Mouse (Mus musculus) spleen, postnatal 14 days (tissue): ENCODE results near the gene Hddc3.
A peak's percentile ranks its signal among the peaks of the same experiment; 100 is the strongest.
"Not testable (repeated sequence)": the region's sequence is repeated elsewhere in the genome, so short reads cannot be mapped to it uniquely, and the experiment has no call there.

Experiments
- DNase-seq, 2 experiments: peaks; one replicate each; pipeline ENCODE4 v3.0.0; 2021 to 2022; ENCODE audit warnings: low spot score in 2 of 2

Gene Hddc3

DNA sequence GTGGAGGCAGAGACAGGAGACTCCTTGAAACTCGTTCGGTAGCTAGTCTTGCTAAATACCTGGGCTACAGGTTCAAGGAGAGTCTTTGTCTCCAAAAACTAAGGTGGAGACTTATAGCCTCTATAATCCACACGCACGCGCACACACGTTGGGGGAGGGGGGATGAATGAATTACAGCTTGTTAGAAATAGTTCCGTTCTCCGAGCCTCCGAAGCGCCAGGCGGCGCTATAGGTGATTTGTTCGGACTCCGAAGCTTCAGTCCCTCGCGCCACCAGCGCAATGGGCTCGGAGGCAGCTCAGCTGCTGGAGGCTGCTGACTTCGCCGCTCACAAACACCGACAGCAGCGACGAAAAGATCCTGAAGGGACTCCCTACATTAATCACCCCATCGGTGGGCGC is at the start of gene Hddc3:
TSS of gene Hddc3 (plus strand) at position 247 of the 400 bp plus-strand sequence.
- peak; percentile 87 to 95 for DNase-seq

DNA sequence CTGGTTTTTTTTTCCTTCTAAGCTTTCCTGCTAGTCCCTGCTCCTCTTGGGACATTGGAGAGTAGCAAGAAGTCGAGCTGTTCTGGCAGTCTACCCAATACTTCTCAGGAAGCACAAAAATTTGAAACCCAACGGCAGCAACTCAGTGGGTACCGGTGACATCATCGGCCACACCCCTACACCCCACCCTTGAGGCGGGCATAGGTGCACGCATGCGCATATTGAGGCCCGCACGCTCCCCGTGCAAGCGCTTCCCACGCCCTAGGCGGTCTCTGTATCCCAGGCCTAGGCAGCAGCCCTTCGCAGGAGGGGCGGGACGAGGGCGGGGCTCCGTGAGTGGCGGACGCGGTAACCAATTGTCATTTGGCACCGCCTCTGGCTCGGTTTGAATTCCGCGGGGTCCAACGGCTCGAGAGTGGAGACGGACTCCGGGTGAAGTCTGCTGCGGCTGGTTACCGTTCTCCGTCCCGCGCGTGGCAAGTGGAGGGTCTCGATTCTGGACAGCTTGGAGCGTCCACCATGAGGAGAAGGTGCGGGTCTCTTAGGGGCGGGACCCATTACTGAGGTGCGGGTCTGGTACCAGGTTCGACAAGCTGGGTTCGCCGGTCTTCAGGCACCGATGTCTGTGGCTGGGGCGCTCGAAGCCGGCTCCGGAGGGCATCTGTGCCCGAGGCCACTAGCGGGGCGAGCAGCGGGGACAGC is 48.7 kb upstream of the Hddc3 start, which contains the start of gene Prc1:
TSS of gene Prc1 (plus strand) at position 389 of the 702 bp plus-strand sequence.
- DNase-seq, result peak; percentile 98 to 99

GRCm38 (mm10) chr7:80294764-80295648 is 47.9 kb upstream of the Hddc3 start:
- no peak for DNase-seq

DNA sequence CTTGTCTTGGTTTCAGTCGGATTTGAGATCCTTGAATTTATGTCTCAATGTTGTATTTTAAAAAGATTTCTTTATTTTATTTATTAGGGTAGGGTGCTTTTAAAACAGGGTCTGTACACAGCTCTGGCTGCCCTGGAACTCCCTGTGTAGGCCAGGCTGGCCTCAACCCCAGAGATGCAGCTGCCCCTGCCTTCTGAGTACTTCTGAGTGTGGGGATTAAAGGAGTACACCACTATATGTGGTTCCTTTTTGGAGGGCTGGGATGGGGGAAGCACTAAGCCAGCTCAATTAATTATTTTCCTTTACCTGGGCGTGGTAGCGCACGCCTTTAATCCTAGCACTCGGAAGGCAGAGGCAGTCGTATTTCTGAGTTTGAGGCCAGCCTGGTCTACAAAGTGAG is 46.4 kb upstream of the Hddc3 start:
- DNase-seq, result no peak

DNA sequence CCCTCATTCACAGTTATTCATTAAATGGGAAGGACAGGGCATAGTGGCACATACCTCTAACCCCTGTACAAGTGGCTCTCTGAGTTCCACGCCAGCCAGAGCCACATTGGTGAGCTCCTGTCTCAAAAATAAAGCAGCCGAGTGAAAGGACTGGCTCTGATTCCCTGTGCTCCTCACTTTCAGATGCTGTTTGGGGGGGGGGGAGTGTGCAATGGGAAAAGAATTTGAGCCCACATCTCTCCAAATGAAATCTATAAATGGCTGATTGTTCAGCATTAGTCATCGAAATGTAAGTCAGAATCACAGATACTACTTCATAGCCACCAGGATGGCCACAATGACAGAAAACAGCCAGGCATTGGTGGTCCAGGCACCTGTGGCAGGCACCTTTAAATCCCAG is 45.9 kb upstream of the Hddc3 start:
- DNase-seq, result no peak

- DNase-seq, result no peak
These were observed 44.1 kb upstream of the Hddc3 start for GRCm38 (mm10) chr7:80298754-80299153.

- DNase-seq, result no peak
These were observed 43.3 kb upstream of the Hddc3 start for GRCm38 (mm10) chr7:80299568-80299967.

DNA sequence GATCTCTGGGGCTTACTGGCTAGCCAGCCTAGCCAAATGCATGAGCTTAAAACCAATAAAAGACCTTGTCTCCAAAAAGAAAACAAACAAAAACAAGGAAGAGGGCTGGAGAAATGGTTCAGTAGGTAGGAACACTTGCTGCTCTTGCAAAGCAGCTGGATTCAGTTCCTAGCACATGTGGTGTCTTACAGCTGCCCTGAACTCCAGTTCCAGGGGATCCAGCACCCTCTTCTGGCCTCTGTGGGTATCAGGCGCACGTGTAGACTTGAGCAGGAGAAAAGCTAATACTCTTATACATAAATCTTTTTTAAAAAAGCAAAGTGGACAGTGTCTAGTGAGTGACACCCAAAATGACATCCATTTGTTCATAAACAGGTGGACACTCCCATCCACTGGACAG is 41.4 kb upstream of the Hddc3 start:
- DNase-seq, result no peak

DNA sequence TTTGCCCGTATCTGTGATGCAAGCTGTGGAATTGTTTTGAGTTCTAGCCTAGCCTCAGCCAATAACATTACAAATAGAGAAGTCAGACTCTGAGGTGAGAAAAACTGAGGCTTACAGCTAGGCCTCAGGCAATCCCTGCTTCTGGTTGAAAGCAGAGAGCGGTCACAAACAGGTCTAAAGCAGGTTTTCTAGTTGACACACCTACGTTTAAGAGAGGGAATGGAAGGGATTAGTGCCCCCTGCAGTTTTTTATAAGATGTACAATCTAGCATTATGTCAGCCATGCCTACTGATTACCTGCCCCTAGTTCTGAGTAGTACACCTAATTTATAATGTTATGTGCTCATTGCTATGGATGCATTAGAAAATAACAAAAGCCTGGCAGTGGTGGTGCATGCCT is 35.1 kb upstream of the Hddc3 start:
- no peak for DNase-seq

DNA sequence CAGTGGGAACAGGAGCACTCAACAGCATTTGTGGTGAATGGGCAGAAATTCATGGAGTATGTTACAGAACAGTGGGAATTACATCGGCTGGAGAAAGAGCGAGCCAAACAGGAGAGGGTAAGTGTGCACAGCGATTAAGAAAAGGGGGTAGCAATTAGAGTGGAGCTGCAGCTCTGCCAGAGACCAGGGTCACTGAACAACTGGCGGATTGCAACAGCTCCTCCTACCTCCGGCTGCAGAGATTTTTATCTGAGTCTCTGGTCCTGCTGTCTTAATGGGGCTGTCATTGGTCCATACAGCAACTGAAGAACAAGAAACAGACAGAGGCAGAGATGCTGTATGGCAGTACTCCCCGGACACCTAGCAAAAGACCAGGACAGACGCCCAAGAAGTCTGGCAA is 32.1 kb upstream of the Hddc3 start:
- DNase-seq, result no peak

- no peak for DNase-seq
These were observed 27.2 kb upstream of the Hddc3 start for GRCm38 (mm10) chr7:80315733-80316132.

DNA sequence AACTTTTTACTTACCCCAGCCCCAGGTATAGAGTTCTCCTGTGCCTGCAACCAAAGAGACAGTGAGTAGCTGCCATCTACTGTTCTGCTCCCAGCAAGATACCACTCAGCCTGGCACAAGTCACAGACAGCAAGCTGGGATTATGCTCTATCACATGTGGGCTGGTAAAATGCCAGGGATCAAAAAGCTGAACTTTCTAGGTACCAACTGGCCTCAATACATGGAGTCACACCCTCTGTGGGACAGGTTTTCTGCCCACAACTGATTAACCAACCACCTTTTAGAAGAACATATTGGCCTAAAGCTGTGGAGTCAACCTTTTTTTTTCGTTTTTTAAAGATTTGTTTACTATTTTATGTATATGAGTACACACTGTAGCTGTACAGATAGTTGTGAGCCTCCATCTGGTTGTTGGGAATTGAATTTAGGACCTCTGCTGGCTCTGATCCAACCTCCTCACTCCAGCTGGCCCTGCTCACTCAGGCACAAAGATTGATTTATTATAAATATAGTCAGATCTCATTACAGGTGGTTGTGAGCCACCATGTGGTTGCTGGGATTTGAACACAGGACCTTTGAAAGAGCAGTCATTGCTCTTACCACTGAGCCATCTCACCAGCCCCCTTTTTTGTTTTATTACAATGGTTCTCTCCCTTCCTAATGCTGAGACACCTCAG is 25.3 kb upstream of the Hddc3 start:
- DNase-seq, result no peak

DNA sequence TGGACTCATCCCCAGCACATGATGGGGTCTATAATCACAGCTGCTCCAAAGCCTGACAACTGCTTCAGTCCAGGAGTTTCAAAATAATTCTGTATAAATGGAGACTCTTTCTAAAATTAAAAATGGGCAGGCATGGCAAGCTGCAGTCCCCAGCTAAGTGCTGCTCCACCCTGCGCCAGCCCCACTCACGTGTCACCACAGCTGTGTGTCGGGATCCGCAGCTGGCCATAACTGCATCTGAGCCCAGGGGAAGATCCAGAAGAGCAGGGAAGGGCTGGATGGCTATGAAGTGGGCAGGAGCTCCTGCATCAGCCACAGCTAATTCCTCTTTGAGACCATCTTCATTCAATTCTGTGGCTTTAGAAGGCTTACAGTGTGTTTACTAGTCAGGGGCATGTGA is 24.2 kb upstream of the Hddc3 start:
- DNase-seq, result no peak

- DNase-seq, result no peak
These were observed 22.9 kb upstream of the Hddc3 start for GRCm38 (mm10) chr7:80319846-80320496.

GRCm38 (mm10) chr7:80323336-80323735 is 19.6 kb upstream of the Hddc3 start:
- DNase-seq, result no peak

- peak; percentile 87 to 92 for DNase-seq
These were observed 18.7 kb upstream of the Hddc3 start, which contains the start of gene Rccd1 for GRCm38 (mm10) chr7:80324043-80324815. Gene Rccd1, minus strand, starts transcription at chr7:80324454.

DNA sequence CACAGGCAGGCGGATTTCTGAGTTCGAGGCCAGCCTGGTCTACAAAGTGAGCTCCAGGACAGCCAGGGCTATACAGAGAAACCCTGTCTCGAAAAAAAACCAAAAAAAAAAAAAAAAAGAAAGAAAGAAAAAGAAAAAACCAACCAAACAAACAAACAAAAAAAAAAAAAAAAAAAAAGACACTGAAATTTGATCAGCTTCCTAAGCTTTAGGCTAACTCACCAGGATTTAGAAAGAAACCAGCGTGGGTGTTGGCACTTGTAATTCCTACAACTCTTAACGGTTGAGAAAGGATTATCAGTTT is 18.1 kb upstream of the Hddc3 start:
- DNase-seq, result not testable (repeated sequence)

DNA sequence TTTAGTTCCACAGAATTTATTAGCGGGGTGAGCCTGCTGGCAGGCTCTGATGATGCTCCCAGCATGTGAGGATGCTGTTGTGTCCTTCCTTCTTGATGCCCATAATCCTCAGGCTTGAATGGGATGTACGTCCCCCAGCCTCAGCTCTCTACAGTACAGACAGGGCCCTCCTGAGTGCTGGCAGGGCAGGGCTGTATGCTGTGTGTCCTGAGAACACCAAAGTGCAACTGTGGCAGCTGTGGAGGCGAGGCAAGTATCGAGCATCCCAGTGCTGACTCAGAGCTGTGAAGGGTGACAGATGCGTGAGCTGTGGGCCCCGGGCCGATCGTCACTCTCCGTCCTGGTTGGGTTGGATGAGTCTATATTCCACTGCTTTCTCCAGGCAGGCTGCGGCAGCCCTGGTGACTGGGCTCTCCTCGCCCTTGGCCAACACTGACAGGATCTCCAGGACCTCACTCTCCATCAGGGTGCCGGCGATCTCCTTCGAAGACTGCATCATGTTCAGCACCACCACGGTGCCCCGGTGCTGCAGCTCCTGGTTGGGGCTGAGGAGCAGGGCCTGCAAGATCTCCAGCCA is 17.5 kb upstream of the Hddc3 start:
- no peak for DNase-seq

GRCm38 (mm10) chr7:80326076-80326475 is 16.8 kb upstream of the Hddc3 start:
- no peak for DNase-seq

- no peak for DNase-seq
These were observed 12.6 kb upstream of the Hddc3 start for GRCm38 (mm10) chr7:80330278-80330677.

DNA sequence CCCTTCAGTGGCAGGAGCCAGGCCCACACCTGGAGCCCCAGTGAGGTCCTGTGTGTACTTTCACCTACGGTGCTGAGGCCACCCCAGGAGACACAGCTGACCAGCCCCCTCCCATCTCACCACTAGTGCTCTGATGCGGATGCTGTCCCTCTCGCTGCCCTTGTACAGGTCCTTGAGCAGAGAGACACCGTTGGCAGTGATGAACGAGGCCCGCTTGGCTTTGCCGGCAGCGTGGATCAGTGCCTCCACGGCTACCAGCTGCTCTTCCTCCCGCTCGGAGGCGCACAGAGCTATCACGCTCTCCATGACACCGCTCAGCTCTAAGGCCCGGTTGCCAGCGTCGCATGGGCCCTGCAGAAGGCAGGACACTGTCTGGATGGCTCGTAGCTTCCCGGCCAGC is 11.5 kb upstream of the Hddc3 start:
- DNase-seq, result no peak
